Mouse (Mus musculus) ES-Bruce4 (cell line): ENCODE measurements around the gene Sdhaf1. TPM values are rescaled to one million over a fixed set of nuclear protein-coding genes. Genes with fewer than 3 reads are reported as not detected.

Source experiments
- H3K27ac ChIP-seq: 2 replicates; pipeline ENCODE4 v1.5.1; 2012; ENCODE audit warnings: low read length, inconsistent platforms; ENCODE audit not compliant: insufficient read depth
- H3K27me3 ChIP-seq: 2 replicates; pipeline ENCODE4 v1.6.1; 2012; ENCODE audit warnings: mild to moderate bottlenecking, low read length, inconsistent platforms; ENCODE audit not compliant: control insufficient read depth, poor library complexity, insufficient read depth, severe bottlenecking
- H3K36me3 ChIP-seq: 2 replicates; pipeline ENCODE4 v1.6.1; 2012; ENCODE audit warnings: inconsistent platforms, mild to moderate bottlenecking, low read length, moderate library complexity; ENCODE audit not compliant: control insufficient read depth, poor library complexity, insufficient read depth, severe bottlenecking
- H3K4me1 ChIP-seq: one replicate; pipeline ENCODE4 v1.8.1; 2011; ENCODE audit warnings: low read length; ENCODE audit not compliant: control insufficient read depth, insufficient read depth
- H3K4me3 ChIP-seq: 2 replicates; pipeline ENCODE4 v1.5.1; 2011; ENCODE audit warnings: low read depth, mild to moderate bottlenecking, low read length
- H3K9ac ChIP-seq: 2 replicates; pipeline ENCODE4 v1.6.1; 2012; ENCODE audit warnings: low read depth, mild to moderate bottlenecking, inconsistent platforms; ENCODE audit not compliant: poor library complexity, severe bottlenecking
- H3K9me3 ChIP-seq: replicated peaks from 2 replicates; pipeline ENCODE4 v1.6.1; 2012; ENCODE audit warnings: mild to moderate bottlenecking, low read length, inconsistent platforms; ENCODE audit not compliant: control insufficient read depth, poor library complexity, insufficient read depth, severe bottlenecking
- CTCF ChIP-seq: IDR thresholded peaks from one replicate; pipeline ENCODE4 v1.8.1; 2011; ENCODE audit warnings: low read depth, low read length
- EP300 ChIP-seq: IDR thresholded peaks from 2 replicates; pipeline ENCODE4 v1.6.1; 2011; ENCODE audit warnings: low read depth, low read length; ENCODE audit not compliant: insufficient read depth
- POLR2A ChIP-seq: IDR thresholded peaks from one replicate; pipeline ENCODE4 v1.8.1; 2011; ENCODE audit warnings: low read length; ENCODE audit not compliant: insufficient read depth
- polyA plus RNA-seq: library from polyadenylated mRNA; stranded (reverse); fragments of >200 nt; gene quantifications from 2 replicates; pipeline ENCODE4 v1.2.4, GENCODE M21; 2011; ENCODE audit warnings: low read depth; ENCODE audit not compliant: missing spikeins, insufficient read depth, insufficient read length

The Sdhaf1 gene
- polyA plus RNA-seq, 1 experiment = 5.6 TPM

- H3K36me3 ChIP-seq = no peaks in the 10 kb centered on the region
- H3K4me3 ChIP-seq = no peak overlapping the region
- TF ChIP-seq POLR2A (no peak), EP300 (no peak), CTCF (no peak)
- H3K27me3 ChIP-seq = no peaks in the 10 kb centered on the region
- no peak overlapping the region for H3K9ac ChIP-seq
- no peaks in the 10 kb centered on the region for H3K9me3 ChIP-seq
- no peak overlapping the region for H3K27ac ChIP-seq
- no peaks in the 10 kb centered on the region for H3K4me1 ChIP-seq
These were observed 15.9 kb upstream of the Sdhaf1 start for GRCm38 (mm10) chr7:30339432-30340109.

- TF ChIP-seq EP300 (no peak), POLR2A (no peak), CTCF (peak; percentile 87)
- no peak overlapping the region for H3K9ac ChIP-seq
These were observed 12.7 kb upstream of the Sdhaf1 start for GRCm38 (mm10) chr7:30336384-30336783.

DNA sequence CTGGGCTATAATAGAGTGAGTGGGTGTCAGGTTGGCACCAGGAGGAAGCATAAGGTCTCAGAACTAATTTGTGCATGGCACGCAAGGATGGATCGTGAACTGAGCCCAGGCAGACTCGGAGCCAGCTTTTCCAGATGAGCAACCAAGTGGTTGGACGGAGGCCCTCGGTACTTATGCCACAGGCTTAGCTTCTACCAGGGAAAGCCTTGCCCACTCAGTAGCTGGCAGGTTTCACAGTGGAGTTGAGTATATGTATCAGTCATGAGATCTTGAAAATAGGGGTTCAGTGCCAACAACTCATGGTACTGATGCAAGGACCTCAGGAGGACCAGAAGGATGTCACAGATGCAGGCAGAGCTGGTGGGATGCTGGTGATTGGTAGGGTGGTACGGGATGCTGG, 12.0 kb upstream of the Sdhaf1 start:
- Histone ChIP-seq H3K9me3 (no peaks in the 10 kb centered on the region), H3K36me3 (no peaks in the 10 kb centered on the region), H3K27me3 (no peaks in the 10 kb centered on the region), H3K4me1 (no peaks in the 10 kb centered on the region), H3K9ac (no peak overlapping the region), H3K4me3 (no peak overlapping the region), H3K27ac (no peak overlapping the region)
- TF ChIP-seq CTCF (no peak), POLR2A (no peak), EP300 (no peak)

More at GRCm38 (mm10) chr7:30336384-30336783, 12.7 kb upstream of the Sdhaf1 start:
- no peaks in the 10 kb centered on the region for H3K36me3 ChIP-seq
- no peaks in the 10 kb centered on the region for H3K9me3 ChIP-seq
- H3K4me3 ChIP-seq = no peak overlapping the region
- H3K27ac ChIP-seq = no peak overlapping the region
- H3K4me1 ChIP-seq = no peaks in the 10 kb centered on the region
- no peaks in the 10 kb centered on the region for H3K27me3 ChIP-seq

DNA sequence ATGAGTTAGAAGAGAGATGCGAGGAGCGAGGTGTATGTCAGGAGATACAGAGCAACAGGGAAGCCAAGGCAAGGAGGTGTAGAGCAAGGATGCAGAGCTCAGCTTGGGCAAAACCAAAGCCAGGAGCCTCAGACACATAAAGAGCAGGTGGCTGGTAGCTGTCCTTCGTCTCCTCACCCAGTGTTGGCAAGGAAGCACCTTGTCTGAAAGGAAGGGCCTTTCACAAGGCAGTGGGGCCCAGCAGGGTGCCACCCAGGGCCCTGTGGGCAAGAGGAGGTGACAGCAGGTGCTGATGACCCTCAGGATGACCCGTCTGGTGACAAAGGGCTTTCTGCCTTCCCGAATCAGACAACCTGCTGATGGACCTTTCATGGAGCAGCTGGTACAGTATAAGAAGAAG, 10.9 kb upstream of the Sdhaf1 start:
- no peaks in the 10 kb centered on the region for H3K36me3 ChIP-seq
- TF ChIP-seq CTCF (no peak), EP300 (no peak), POLR2A (no peak)
- no peak overlapping the region for H3K27ac ChIP-seq
- H3K9me3 ChIP-seq = no peaks in the 10 kb centered on the region
- H3K4me1 ChIP-seq = no peaks in the 10 kb centered on the region
- no peaks in the 10 kb centered on the region for H3K27me3 ChIP-seq
- H3K9ac ChIP-seq = no peak overlapping the region
- no peak overlapping the region for H3K4me3 ChIP-seq

DNA sequence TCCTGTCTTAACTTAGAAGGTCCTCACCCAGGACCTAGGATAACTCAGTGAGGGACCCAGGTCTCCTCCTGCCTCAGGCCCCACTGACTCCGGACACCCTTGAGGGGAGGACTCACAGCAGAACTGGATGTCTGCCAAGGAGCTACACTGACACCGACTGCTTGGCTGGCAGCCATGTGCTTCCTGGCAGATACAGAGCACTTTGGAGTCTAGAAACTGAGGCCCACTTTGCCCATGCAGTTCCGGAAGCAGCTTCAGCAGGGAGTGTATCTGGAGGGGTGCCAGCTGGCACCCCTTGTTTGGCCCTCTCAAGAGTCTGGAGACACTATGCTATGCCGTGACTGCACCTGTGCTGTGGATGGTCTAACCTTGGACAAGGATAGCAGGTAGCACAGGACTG, 9.7 kb upstream of the Sdhaf1 start:
- Histone ChIP-seq H3K27me3 (no peaks in the 10 kb centered on the region), H3K27ac (no peak overlapping the region), H3K9me3 (no peaks in the 10 kb centered on the region), H3K4me3 (no peak overlapping the region), H3K4me1 (no peaks in the 10 kb centered on the region), H3K36me3 (no peaks in the 10 kb centered on the region), H3K9ac (no peak overlapping the region)
- TF ChIP-seq EP300 = no peak
- no peak for TF ChIP-seq CTCF
- no peak for TF ChIP-seq POLR2A

- H3K4me1 ChIP-seq = no peaks in the 10 kb centered on the region
- TF ChIP-seq POLR2A (no peak), EP300 (no peak), CTCF (no peak)
These were observed 9.0 kb upstream of the Sdhaf1 start for GRCm38 (mm10) chr7:30332622-30333259.

More at GRCm38 (mm10) chr7:30332622-30333259, 9.0 kb upstream of the Sdhaf1 start:
- Histone ChIP-seq H3K9ac (peak overlapping the region; percentile 41; the same call in 1 of the 2 replicates), H3K36me3 (no peaks in the 10 kb centered on the region), H3K4me3 (no peak overlapping the region), H3K27ac (no peak overlapping the region), H3K9me3 (no peaks in the 10 kb centered on the region), H3K27me3 (no peaks in the 10 kb centered on the region)
